Mouse (Mus musculus) CH12.LX (cell line): ENCODE measurements around the gene Tmem150c. TPM values are rescaled to one million over a fixed set of nuclear protein-coding genes. Genes with fewer than 3 reads are reported as not detected.

ENCODE experiments used
- DNase-seq: peaks from one replicate; pipeline ENCODE4 v3.0.0-alpha.2; 2013; ENCODE audit errors: extremely low read depth
- H3K27ac ChIP-seq: 2 replicates; pipeline ENCODE4 v1.5.1; 2012; ENCODE audit warnings: low read depth, mild to moderate bottlenecking, control low read depth, moderate library complexity; ENCODE audit not compliant: insufficient read depth
- H3K27me3 ChIP-seq: replicated peaks from 2 replicates; pipeline ENCODE3; 2012; ENCODE audit warnings: inconsistent platforms
- H3K36me3 ChIP-seq, 2 experiments: replicated peaks in 1 of 2; 2 replicates each; pipeline versions ENCODE3 to v1.6.1; 2012; ENCODE audit warnings: inconsistent platforms in 1 of 2, low read length in 1 of 2, mild to moderate bottlenecking in 1 of 2, mixed read lengths in 1 of 2, moderate library complexity in 1 of 2; ENCODE audit not compliant: control insufficient read depth in 1 of 2, insufficient read depth in 1 of 2
- H3K4me1 ChIP-seq, 2 experiments: 2 replicates each; pipeline ENCODE4 v1.6.1; 2012; ENCODE audit warnings: inconsistent platforms in 1 of 2, moderate library complexity in 1 of 2; ENCODE audit not compliant: insufficient read depth in 2 of 2, control insufficient read depth in 1 of 2
- H3K4me2 ChIP-seq: 2 replicates; pipeline ENCODE4 v1.6.1; 2012; ENCODE audit warnings: low read depth, mild to moderate bottlenecking, control low read depth; ENCODE audit not compliant: poor library complexity, insufficient read depth, severe bottlenecking
- H3K4me3 ChIP-seq, 3 experiments: fragments of 150-350 bp in 1 of 3; sonication (generic) in 1 of 3; replicated peaks in 1 of 3; 2 replicates each; pipeline versions ENCODE3 to v1.5.1; 2011 to 2012; ENCODE audit warnings: low read depth in 2 of 3, low read length in 2 of 3, mild to moderate bottlenecking in 2 of 3, moderate library complexity in 2 of 3, control low read depth in 1 of 3, improper control_type of control experiment in 1 of 3, inconsistent platforms in 1 of 3, mixed read lengths in 1 of 3; ENCODE audit not compliant: poor library complexity in 1 of 3
- H3K79me2 ChIP-seq: replicated peaks from 2 replicates; pipeline ENCODE4 v1.6.1; 2012; ENCODE audit warnings: mild to moderate bottlenecking, moderate library complexity; ENCODE audit not compliant: control insufficient read depth, poor library complexity, insufficient read depth, severe bottlenecking; ENCODE audit errors: extremely low read depth
- H3K9ac ChIP-seq: 2 replicates; pipeline ENCODE4 v1.6.1; 2012; ENCODE audit warnings: low read depth, mild to moderate bottlenecking, control low read depth, moderate library complexity; ENCODE audit not compliant: insufficient read depth
- H3K9me3 ChIP-seq: replicated peaks from 2 replicates; pipeline ENCODE3; 2012; ENCODE audit warnings: low read length, inconsistent platforms, mixed read lengths
- BHLHE40 ChIP-seq: IDR thresholded peaks from 2 replicates; pipeline ENCODE4 v1.6.1; 2011; ENCODE audit warnings: mild to moderate bottlenecking, low read depth, low read length, improper control_type of control experiment
- CHD1 ChIP-seq: IDR thresholded peaks from 2 replicates; pipeline ENCODE4 v1.6.1; 2012; ENCODE audit warnings: low read depth, low read length, improper control_type of control experiment, inconsistent platforms
- CTCF ChIP-seq, 2 experiments: IDR thresholded peaks in 1 of 2; conservative IDR thresholded peaks in 1 of 2; 2 replicates each; pipeline ENCODE4 v1.5.1; 2011 to 2012; ENCODE audit warnings: low read depth in 2 of 2, low read length in 2 of 2, improper control_type of control experiment in 1 of 2, inconsistent platforms in 1 of 2, mild to moderate bottlenecking in 1 of 2, moderate library complexity in 1 of 2
- E2F4 ChIP-seq: IDR thresholded peaks from 2 replicates; pipeline ENCODE4 v1.6.1; 2011; ENCODE audit warnings: low read depth, low read length, improper control_type of control experiment; ENCODE audit not compliant: insufficient replicate concordance
- HCFC1 ChIP-seq: IDR thresholded peaks from 2 replicates; pipeline ENCODE4 v1.6.1; 2012; ENCODE audit warnings: low read depth, mild to moderate bottlenecking, inconsistent platforms, low read length, improper control_type of control experiment
- IRF4 ChIP-seq: IDR thresholded peaks from 2 replicates; pipeline ENCODE4 v1.6.1; 2014; ENCODE audit warnings: low read depth, mild to moderate bottlenecking, inconsistent platforms, low read length, improper control_type of control experiment
- JUN ChIP-seq: IDR thresholded peaks from 2 replicates; pipeline ENCODE4 v1.6.1; 2011; ENCODE audit warnings: low read depth, mild to moderate bottlenecking, low read length, improper control_type of control experiment, moderate library complexity; ENCODE audit not compliant: insufficient read depth
- MAX ChIP-seq: IDR thresholded peaks from 2 replicates; pipeline ENCODE4 v1.6.1; 2011; ENCODE audit warnings: low read length, improper control_type of control experiment
- PAX5 ChIP-seq: IDR thresholded peaks from 2 replicates; pipeline ENCODE4 v1.6.1; 2012; ENCODE audit warnings: low read length, inconsistent platforms, mixed read lengths
- POLR2A ChIP-seq: IDR thresholded peaks from 2 replicates; pipeline ENCODE4 v1.6.1; 2011; ENCODE audit warnings: low read depth, mild to moderate bottlenecking, improper control_type of control experiment, low read length
- POLR2AphosphoS2 ChIP-seq: IDR thresholded peaks from 2 replicates; pipeline ENCODE4 v1.6.1; 2011; ENCODE audit warnings: low read depth, low read length, improper control_type of control experiment
- RAD21 ChIP-seq: IDR thresholded peaks from 2 replicates; pipeline ENCODE4 v1.6.1; 2011; ENCODE audit warnings: low read depth, mild to moderate bottlenecking, low read length, improper control_type of control experiment, moderate library complexity
- SMC3 ChIP-seq: IDR thresholded peaks from 2 replicates; pipeline ENCODE4 v1.6.1; 2011; ENCODE audit warnings: low read depth, low read length, improper control_type of control experiment
- TCF12 ChIP-seq: IDR thresholded peaks from 2 replicates; pipeline ENCODE4 v1.6.1; 2014; ENCODE audit warnings: low read depth, mild to moderate bottlenecking, inconsistent platforms, low read length, improper control_type of control experiment
- ZKSCAN1 ChIP-seq: IDR thresholded peaks from 2 replicates; pipeline ENCODE4 v1.6.1; 2012; ENCODE audit warnings: low read depth, inconsistent platforms, low read length, improper control_type of control experiment, borderline replicate concordance
- ZMIZ1 ChIP-seq: IDR thresholded peaks from 2 replicates; pipeline ENCODE4 v1.6.1; 2012; ENCODE audit warnings: low read depth, mild to moderate bottlenecking, inconsistent platforms, low read length, improper control_type of control experiment
- ZNF384 ChIP-seq: IDR thresholded peaks from 2 replicates; pipeline ENCODE4 v1.6.1; 2012; ENCODE audit warnings: low read depth, low read length, improper control_type of control experiment, inconsistent platforms
- dilution Hi-C: fragments of 300-500 bp; cut with MboI; formaldehyde crosslinking; loops from 2 replicates; pipeline ENCODE4 v1.14.3; 2020; ENCODE audit warnings: low sequenced_read_pairs; ENCODE audit not compliant: extremely low pct_unique_long_range_greater_than_20kb, extremely low pct_ligation_motif_present
- in situ Hi-C: fragments of 300-500 bp; cut with MboI; formaldehyde crosslinking; loops from 3 replicates; pipeline ENCODE4 v1.14.3; 2019; ENCODE audit warnings: low sequenced_read_pairs, low pct_ligation_motif_present, low pct_unique_long_range_greater_than_20kb, mixed read lengths
- polyA plus RNA-seq: library from polyadenylated mRNA; unstranded; fragments of >175 nt; gene quantifications from 2 replicates; pipeline ENCODE4 v1.2.1, GENCODE M21; 2012; ENCODE audit warnings: low read depth; ENCODE audit not compliant: insufficient read length
- total RNA-seq, 2 experiments: library from RNA; depleted of rRNA; stranded (reverse); fragments of 300-350 nt in 1 of 2; fragments of >200 nt in 1 of 2; gene quantifications; 2 replicates each; pipeline ENCODE4 v1.2.3; 2012 to 2014

The Tmem150c gene
- total and polyA plus RNA-seq, 3 experiments: not detected

- Histone ChIP-seq H3K27me3 (no peaks in the 10 kb centered on the region), H3K79me2 (no peaks in the 10 kb centered on the region), H3K4me1 (peaks cover 0 to 6% of the 10 kb centered on the region in 2 experiments; a peak in 2 of 4 replicates), H3K4me2 (no peak overlapping the region), H3K27ac (no peak overlapping the region), H3K9me3 (no peaks in the 10 kb centered on the region), H3K36me3 (no peaks in the 10 kb centered on the region), H3K9ac (no peak overlapping the region), H3K4me3 (no peak overlapping the region)
- TF ChIP-seq PAX5 (no peak), POLR2AphosphoS2 (no peak), TCF12 (no peak), SMC3 (no peak), BHLHE40 (no peak), JUN (no peak), ZKSCAN1 (no peak), CHD1 (no peak)
- DNase-seq: no peak
- in situ Hi-C loops: no loop called here
- dilution Hi-C loops: no loop called here
Observed at GRCm38 (mm10) chr5:100102395-100102794, 57.2 kb downstream of the Tmem150c start.

GRCm38 (mm10) chr5:100097967-100098366 is 61.6 kb downstream of the Tmem150c start:
- DNase-seq: no peak
- no peak overlapping the region for H3K4me2 ChIP-seq
- dilution Hi-C loops: no loop called here
- no peaks in the 10 kb centered on the region for H3K36me3 ChIP-seq
- H3K4me1 ChIP-seq: no peaks in the 10 kb centered on the region
- no peaks in the 10 kb centered on the region for H3K9me3 ChIP-seq
- TF ChIP-seq RAD21: no peak
- TF ChIP-seq CHD1: no peak
- TF ChIP-seq JUN: no peak
- no peak for TF ChIP-seq POLR2AphosphoS2
- no peak for TF ChIP-seq ZKSCAN1
- no peak for TF ChIP-seq CTCF (conservative IDR thresholded peaks at IDR 0.05 in 1 of 2, IDR thresholded peaks at IDR 0.05 in 1 of 2; ENCODE audit: low read depth in 2 of 2, low read length in 2 of 2)
- TF ChIP-seq ZNF384: no peak
- no peak for TF ChIP-seq MAX
- TF ChIP-seq ZMIZ1: no peak
- no peaks in the 10 kb centered on the region for H3K79me2 ChIP-seq
- in situ Hi-C loops: loop anchor here (25.0 kb wide), 1 partner anchor 214 kb away; no protein-coding TSS in a partner anchor
- no peak overlapping the region for H3K9ac ChIP-seq
- H3K27me3 ChIP-seq: no peaks in the 10 kb centered on the region
- H3K4me3 ChIP-seq: no peak overlapping the region
- no peak overlapping the region for H3K27ac ChIP-seq

GRCm38 (mm10) chr5:100096955-100097354 is 62.7 kb downstream of the Tmem150c start:
- in situ Hi-C loops: loop anchor here (25.0 kb wide), 1 partner anchor 215 kb away; no protein-coding TSS in a partner anchor
- dilution Hi-C loops: no loop called here
- DNase-seq: no peak
- H3K9ac ChIP-seq: no peak overlapping the region
- TF ChIP-seq HCFC1 (no peak), IRF4 (no peak), POLR2A (no peak), E2F4 (no peak), ZNF384 (no peak), TCF12 (no peak), ZKSCAN1 (no peak)
- TF ChIP-seq, all 38 proteins: peak for 0
- Histone ChIP-seq H3K4me2 (no peak overlapping the region), H3K4me1 (no peaks in the 10 kb centered on the region), H3K36me3 (no peaks in the 10 kb centered on the region), H3K27me3 (no peaks in the 10 kb centered on the region), H3K4me3 (no peak overlapping the region), H3K79me2 (no peaks in the 10 kb centered on the region), H3K9me3 (no peaks in the 10 kb centered on the region), H3K27ac (no peak overlapping the region)
